Mouse (Mus musculus) kidney, embryonic 14.5 days (tissue): ENCODE measurements around the gene Inka1. TPM values are rescaled to one million over a fixed set of nuclear protein-coding genes. Genes with fewer than 3 reads are reported as not detected.

Experiments
- ATAC-seq: fragments of 200-750 bp; cut with Nextera tagmentation; 2 replicates; pipeline ENCODE4 v1.8.0; 2017; ENCODE audit warnings: moderate number of reproducible peaks, mild to moderate bottlenecking, moderate TSS enrichment, moderate library complexity; ENCODE audit not compliant: low FRiP score, low TSS enrichment
- H3K27ac ChIP-seq: fragments of 300-500 bp; sonication (generic); 2 replicates; pipeline ENCODE4 v1.5.1; 2014; ENCODE audit warnings: low read depth, mild to moderate bottlenecking, low read length, moderate library complexity, mixed read lengths
- H3K27me3 ChIP-seq: fragments of 300-500 bp; sonication (generic); 2 replicates; pipeline ENCODE4 v1.6.1; 2014; ENCODE audit warnings: mild to moderate bottlenecking, low read length; ENCODE audit not compliant: control insufficient read depth, insufficient read depth
- H3K36me3 ChIP-seq: fragments of 300-500 bp; sonication (generic); 2 replicates; pipeline ENCODE4 v1.6.1; 2014; ENCODE audit warnings: low read length, mixed read lengths; ENCODE audit not compliant: control insufficient read depth, insufficient read depth
- H3K4me1 ChIP-seq: fragments of 300-500 bp; sonication (generic); 2 replicates; pipeline ENCODE4 v1.6.1; 2014; ENCODE audit warnings: low read length, mixed read lengths; ENCODE audit not compliant: control insufficient read depth, insufficient read depth
- H3K4me2 ChIP-seq: fragments of 300-500 bp; sonication (generic); replicated peaks from 2 replicates; pipeline ENCODE4 v1.6.1; 2014; ENCODE audit warnings: low read depth, mild to moderate bottlenecking, low read length
- H3K4me3 ChIP-seq: fragments of 300-500 bp; sonication (generic); 2 replicates; pipeline ENCODE4 v1.5.1; 2014; ENCODE audit warnings: mild to moderate bottlenecking, low read length
- H3K9ac ChIP-seq: fragments of 300-500 bp; sonication (generic); 2 replicates; pipeline ENCODE4 v1.6.1; 2014; ENCODE audit warnings: low read depth, mild to moderate bottlenecking, low read length, moderate library complexity
- H3K9me3 ChIP-seq: fragments of 300-500 bp; sonication (generic); 2 replicates; pipeline ENCODE4 v1.6.1; 2016; ENCODE audit warnings: low read length; ENCODE audit not compliant: control insufficient read depth
- WGBS: fragments of 180-500 bp; shearing (Covaris S2); extraction: QIAGEN DNeasy Blood & Tissue Kit; methylation state at CpG from one replicate; pipeline ENCODE4 v1.1.7; 2014; 5-methylcytosine and 5-hydroxymethylcytosine counted together
- polyA plus RNA-seq: library from polyadenylated mRNA; unstranded; fragments of >200 nt; fragmentation: Nextera tagmentation; extraction: Ambion mirVana; gene quantifications from 2 replicates; pipeline ENCODE4 v1.2.1, GENCODE M21; 2014

The Inka1 gene
- polyA plus RNA-seq, 1 experiment from 2014 or later = 64.1 TPM

DNA sequence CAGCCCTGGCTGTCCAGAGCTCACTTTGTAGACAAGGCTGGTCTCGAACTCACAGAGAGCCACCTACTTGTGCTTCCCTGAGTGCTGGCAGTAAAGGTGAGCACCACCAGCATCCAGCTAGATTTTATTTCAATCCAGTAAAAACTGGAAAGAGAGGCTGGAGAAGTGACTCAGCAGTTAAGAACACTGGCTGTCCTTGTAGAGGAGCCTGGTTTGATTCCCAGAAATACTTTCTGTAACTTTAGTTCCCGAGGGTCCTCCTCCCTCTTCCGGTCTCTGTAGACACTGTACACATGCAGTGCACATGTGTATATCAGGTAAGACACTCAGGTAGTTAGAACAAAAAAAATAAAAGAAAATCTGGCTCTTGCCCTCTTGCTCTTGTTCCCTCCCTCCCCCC is 2.3 kb upstream of the Inka1 start:
- Histone ChIP-seq H3K4me1 (peaks cover 17% of the 10 kb centered on the region), H3K27me3 (no peaks in the 10 kb centered on the region), H3K9me3 (no peaks in the 10 kb centered on the region), H3K27ac (no peak overlapping the region; the same call in 1 of the 2 replicates), H3K36me3 (peaks cover 3% of the 10 kb centered on the region; the same call in 1 of the 2 replicates), H3K9ac (no peak overlapping the region), H3K4me2 (no peak overlapping the region), H3K4me3 (no peak overlapping the region)
- WGBS = 66% methylated on average over 3 of the region's 3 CpGs
- no peak for ATAC-seq

GRCm38 (mm10) chr9:107986376-107986775 is 697 bp upstream of the Inka1 start:
- WGBS = 5% methylated on average over 18 of the region's 18 CpGs
- Histone ChIP-seq H3K27ac (no peak overlapping the region; the same call in 1 of the 2 replicates), H3K27me3 (no peaks in the 10 kb centered on the region), H3K4me2 (peak overlapping the region; percentile 45), H3K4me3 (peak overlapping the region; percentile 53), H3K9me3 (no peaks in the 10 kb centered on the region), H3K4me1 (peaks cover 32% of the 10 kb centered on the region), H3K9ac (peak overlapping the region; percentile 79; the same call in 1 of the 2 replicates), H3K36me3 (peaks cover 3% of the 10 kb centered on the region; the same call in 1 of the 2 replicates)
- ATAC-seq = peak; percentile 25

DNA sequence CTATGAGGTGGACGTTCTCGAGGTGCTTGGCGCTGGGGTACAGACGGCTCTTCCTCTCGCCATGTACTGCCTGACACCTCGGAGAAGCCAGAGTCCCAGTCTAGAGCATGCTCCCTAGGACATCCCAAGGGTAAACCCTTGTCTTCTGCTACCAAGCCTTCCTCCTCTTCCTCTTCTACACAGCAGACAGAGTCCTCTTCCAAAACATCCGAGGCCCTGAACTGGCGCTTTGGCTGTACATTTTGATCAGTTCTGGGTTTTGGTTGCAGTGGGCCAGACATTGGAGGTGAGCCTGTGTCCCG is 974 bp downstream of the Inka1 start:
- ATAC-seq = no peak
- Histone ChIP-seq H3K9me3 (no peaks in the 10 kb centered on the region), H3K4me2 (peak overlapping the region; percentile 45), H3K9ac (peak overlapping the region; percentile 79), H3K4me3 (peak overlapping the region; percentile 53), H3K27me3 (no peaks in the 10 kb centered on the region), H3K4me1 (peaks cover 40% of the 10 kb centered on the region), H3K36me3 (peaks cover 5% of the 10 kb centered on the region; the same call in 1 of the 2 replicates), H3K27ac (peak overlapping the region; percentile 100)
- 32% methylated on average over 9 of the region's 9 CpGs for WGBS

- Histone ChIP-seq H3K27ac (peak overlapping the region; percentile 100), H3K4me3 (peak overlapping the region; percentile 53), H3K4me2 (peak overlapping the region; percentile 45), H3K9ac (peak overlapping the region; percentile 79), H3K9me3 (no peaks in the 10 kb centered on the region), H3K27me3 (no peaks in the 10 kb centered on the region), H3K36me3 (peaks cover 5% of the 10 kb centered on the region; the same call in 1 of the 2 replicates), H3K4me1 (peaks cover 40% of the 10 kb centered on the region)
- no peak for ATAC-seq
- 34% methylated on average over 19 of the region's 19 CpGs for WGBS
Observed at GRCm38 (mm10) chr9:107984052-107984753, 1.5 kb downstream of the Inka1 start.

DNA sequence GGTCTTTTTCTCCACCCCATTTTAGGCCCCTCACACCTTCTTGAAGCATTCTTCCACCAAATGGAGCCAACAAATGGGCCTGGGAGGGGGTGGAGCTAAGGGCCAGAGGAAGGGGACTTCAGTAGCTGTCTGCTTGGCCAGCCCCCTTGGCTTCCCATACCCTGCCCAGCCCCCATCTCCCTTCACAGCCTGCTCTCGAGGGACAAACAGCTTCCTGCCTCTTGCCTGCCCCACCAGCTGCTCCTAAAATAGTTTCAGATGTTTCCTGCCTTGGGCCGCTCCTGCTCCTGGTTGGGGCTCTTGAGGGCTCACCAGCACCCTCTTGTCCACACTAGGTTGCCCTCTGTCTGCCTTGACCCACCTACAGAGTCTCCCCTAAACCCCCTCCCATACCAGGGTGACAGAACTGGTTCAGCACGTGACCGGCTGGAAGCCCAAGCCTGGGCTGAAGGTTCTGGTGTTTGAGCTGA is 2.2 kb downstream of the Inka1 start:
- H3K4me1 ChIP-seq = peaks cover 40% of the 10 kb centered on the region

GRCm38 (mm10) chr9:107982681-107983346 is 2.9 kb downstream of the Inka1 start, which contains the start of gene Gm20661:
Gene Gm20661 (plus strand): TSS chr9:107983058.
- H3K4me2 ChIP-seq = peak within 1 kb of the TSS; percentile 45
- H3K9me3 ChIP-seq = no peaks in the 10 kb centered on the region
- 3% methylated on average over 14 of the region's 14 CpGs for WGBS
- peak within 1 kb of the TSS; percentile 100 for H3K27ac ChIP-seq
- H3K4me3 ChIP-seq = peak within 1 kb of the TSS; percentile 53
- H3K27me3 ChIP-seq = no peaks in the 10 kb centered on the region
- H3K4me1 ChIP-seq = peaks cover 40% of the 10 kb centered on the region
- ATAC-seq = peak; percentile 74
- peak within 1 kb of the TSS; percentile 79 for H3K9ac ChIP-seq
- H3K36me3 ChIP-seq = peaks cover 5% of the 10 kb centered on the region; the same call in 1 of the 2 replicates

More for the DNA sequence above, 2.2 kb downstream of the Inka1 start:
- no peaks in the 10 kb centered on the region for H3K9me3 ChIP-seq
- WGBS = 5% methylated on average over 4 of the region's 4 CpGs
- H3K9ac ChIP-seq = peak overlapping the region; percentile 79; the same call in 1 of the 2 replicates
- peak overlapping the region; percentile 45 for H3K4me2 ChIP-seq
- H3K4me3 ChIP-seq = peak overlapping the region; percentile 53
- no peaks in the 10 kb centered on the region for H3K27me3 ChIP-seq
- peak overlapping the region; percentile 100 for H3K27ac ChIP-seq
- peaks cover 5% of the 10 kb centered on the region; the same call in 1 of the 2 replicates for H3K36me3 ChIP-seq
- peak; percentile 60 for ATAC-seq

- Histone ChIP-seq H3K4me3 (peak overlapping the region; percentile 37), H3K27ac (peak overlapping the region; percentile 100), H3K9me3 (no peaks in the 10 kb centered on the region), H3K4me1 (peaks cover 38% of the 10 kb centered on the region), H3K9ac (peak overlapping the region; percentile 79), H3K36me3 (peaks cover 5% of the 10 kb centered on the region; the same call in 1 of the 2 replicates), H3K27me3 (no peaks in the 10 kb centered on the region), H3K4me2 (peak overlapping the region; percentile 45)
- peak; percentile 37; the same call in 1 of the 2 replicates for ATAC-seq
- 33% methylated on average over 6 of the region's 7 CpGs for WGBS
Observed at GRCm38 (mm10) chr9:107981684-107982605, 3.7 kb downstream of the Inka1 start.

GRCm38 (mm10) chr9:107978815-107979214 is 6.9 kb downstream of the Inka1 start:
- Histone ChIP-seq H3K27ac (no peak overlapping the region), H3K4me2 (no peak overlapping the region), H3K36me3 (0 out of 2 replicates have a peak, but pooled peaks cover 2% of the 10 kb centered on the region), H3K4me3 (no peak overlapping the region), H3K9ac (no peak overlapping the region), H3K27me3 (no peaks in the 10 kb centered on the region), H3K9me3 (no peaks in the 10 kb centered on the region), H3K4me1 (peaks cover 35% of the 10 kb centered on the region)
- WGBS = 92% methylated on average over 12 of the region's 12 CpGs
- no peak for ATAC-seq
